25 mouse cellular contexts compared by ENCODE assay signal in the genomic region with DNA sequence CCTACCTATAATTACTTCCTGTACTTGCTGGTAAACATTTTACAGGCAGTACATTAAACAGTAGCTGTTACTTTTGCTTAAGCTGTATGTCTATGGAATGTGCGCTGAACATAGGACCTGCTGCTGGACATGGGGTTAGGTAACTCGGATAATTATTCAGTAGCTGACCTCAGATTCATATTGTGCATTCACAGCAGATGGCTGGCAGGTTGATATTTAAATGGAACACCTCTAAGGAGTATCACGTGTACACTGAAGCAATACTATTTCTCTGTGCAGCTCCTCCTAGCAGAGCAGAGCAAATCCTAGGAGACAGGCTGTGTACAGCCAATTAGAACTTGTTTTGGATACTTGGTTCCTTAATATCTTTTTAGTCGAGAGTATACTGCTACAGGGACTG. TPM values are rescaled to one million over a fixed set of nuclear protein-coding genes. Genes with fewer than 3 reads are reported as not detected.
DNase-seq lines count a peak whose midpoint lies in the region; ATAC-seq and TF ChIP-seq lines count a peak whose summit lies in the region.
"Had no signal": no experiment of that assay in that cellular context is flagged by ENCODE, and none has a peak within 500 bp of the region (broad histone marks: within the 10 kb centered on the region; RNA-seq: fewer than 3 reads in every experiment).

No protein-coding gene starts in this region.

- H3K9ac ChIP-seq in heart, embryonic 16.5 days (ENCODE audit: low read length): no peak overlapping the region
- H3K9ac ChIP-seq in kidney, postnatal 0 days (ENCODE audit: low read depth, low read length): no peak overlapping the region
- H3K9ac ChIP-seq in limb, embryonic 11.5 days (ENCODE audit: low read length): no peak overlapping the region
- H3K9ac ChIP-seq in limb, embryonic 12.5 days (replicated peaks): no peak overlapping the region
- H3K9ac ChIP-seq: embryonic facial prominence, embryonic 12.5 days; embryonic facial prominence, embryonic 15.5 days; forebrain, embryonic 12.5 days had no signal

- no peaks in the 10 kb centered on the region for H3K9me3 ChIP-seq in heart, embryonic 16.5 days (replicated peaks; ENCODE audit: control insufficient read depth, low read length)
- H3K9me3 ChIP-seq in heart, embryonic 10.5 days: no peaks in the 10 kb centered on the region
- no peaks in the 10 kb centered on the region for H3K9me3 ChIP-seq in kidney, postnatal 0 days (replicated peaks; ENCODE audit: low read length)
- no peaks in the 10 kb centered on the region for H3K9me3 ChIP-seq in limb, embryonic 11.5 days (ENCODE audit: control insufficient read depth, low read length)
- H3K9me3 ChIP-seq in limb, embryonic 10.5 days (replicated peaks): no peaks in the 10 kb centered on the region
- no peaks in the 10 kb centered on the region for H3K9me3 ChIP-seq in limb, embryonic 12.5 days
- H3K9me3 ChIP-seq: embryonic facial prominence, embryonic 12.5 days; embryonic facial prominence, embryonic 15.5 days; forebrain, embryonic 10.5 days; forebrain, embryonic 12.5 days had no signal

- no peak overlapping the region for H3K4me2 ChIP-seq in heart, embryonic 16.5 days (ENCODE audit: low read depth, low read length)
- no peak overlapping the region for H3K4me2 ChIP-seq in kidney, postnatal 0 days (ENCODE audit: low read length)
- H3K4me2 ChIP-seq in limb, embryonic 11.5 days (ENCODE audit: low read depth, severe bottlenecking): no peak overlapping the region
- H3K4me2 ChIP-seq in limb, embryonic 12.5 days: no peak overlapping the region
- H3K4me2 ChIP-seq: embryonic facial prominence, embryonic 12.5 days; embryonic facial prominence, embryonic 15.5 days; forebrain, embryonic 12.5 days had no signal

- no peak for ATAC-seq in heart, embryonic 16.5 days (replicated peaks; ENCODE audit: extremely low read depth, insufficient read depth, low FRiP score)
- ATAC-seq in kidney, postnatal 0 days (replicated peaks; ENCODE audit: low FRiP score, low read depth): peak; percentile 65
- ATAC-seq in limb, embryonic 11.5 days (ENCODE audit: insufficient number of reproducible peaks, low FRiP score, low TSS enrichment, low read depth): 0 out of 2 replicates have a peak, but pooled peaks have one; percentile 22
- ATAC-seq in limb, embryonic 12.5 days (ENCODE audit: insufficient number of reproducible peaks, insufficient read depth, low FRiP score, low TSS enrichment, low read depth): peak; percentile 61; the same call in 1 of the 2 replicates
- ATAC-seq: forebrain, embryonic 14.5 days; forebrain, embryonic 16.5 days had no signal

- DNase-seq in heart, embryonic 10.5 days (ENCODE audit: low spot score): no peak
- DNase-seq in kidney, postnatal 0 days (ENCODE audit: low spot score): no peak
- no peak for DNase-seq in kidney, postnatal 14 days
- no peak for DNase-seq in limb, embryonic 11.5 days (ENCODE audit: low spot score)
- no peak for DNase-seq in limb, embryonic 10.5 days (ENCODE audit: low spot score)
- no peak for DNase-seq in left cerebral cortex, postnatal 10 days (ENCODE audit: extremely low spot score in 1 of 2, low spot score in 2 of 2)
- DNase-seq: adrenal gland, adult 2 months; adrenal gland, postnatal 10 days; adrenal gland, postnatal 25 days; cerebellum, adult 11 months; cerebellum, adult 18-20 months; cerebellum, adult 8-10 months; cerebellum, adult 9-11 months; cerebellum, postnatal 14 days; cerebellum, postnatal 36 days; embryo, embryonic 11 days had no signal

- intact Hi-C loops in left cerebral cortex, postnatal 10 days (cut with DNase I): loop anchor here (5.0 to 10.0 kb wide), 2 partner anchors 148 to 300 kb away; no protein-coding TSS in a partner anchor

- 80% methylated on average over 4 of the region's 4 CpGs for WGBS in heart, embryonic 16.5 days
- WGBS in heart, embryonic 10.5 days: 90% methylated on average over 4 of the region's 4 CpGs
- WGBS in kidney, postnatal 0 days: 82% methylated on average over 4 of the region's 4 CpGs
- 63% methylated on average over 4 of the region's 4 CpGs for WGBS in limb, embryonic 11.5 days
- 89% methylated on average over 4 of the region's 4 CpGs for WGBS in limb, embryonic 10.5 days
- 56% methylated on average over 4 of the region's 4 CpGs for WGBS in limb, embryonic 12.5 days

- H3K27ac ChIP-seq in heart, embryonic 16.5 days (ENCODE audit: low read length): peak overlapping the region; percentile 1; the same call in 1 of the 2 replicates
- H3K27ac ChIP-seq in heart, embryonic 10.5 days: no peak overlapping the region
- H3K27ac ChIP-seq in kidney, postnatal 0 days: no peak overlapping the region
- H3K27ac ChIP-seq in limb, embryonic 11.5 days (replicated peaks; ENCODE audit: low read depth, low read length): no peak overlapping the region
- no peak overlapping the region for H3K27ac ChIP-seq in limb, embryonic 10.5 days
- H3K27ac ChIP-seq in limb, embryonic 12.5 days: no peak overlapping the region
- H3K27ac ChIP-seq: embryonic facial prominence, embryonic 12.5 days; embryonic facial prominence, embryonic 15.5 days; forebrain, embryonic 10.5 days; forebrain, embryonic 12.5 days had no signal

- H3K4me3 ChIP-seq in heart, embryonic 16.5 days (ENCODE audit: low read length): no peak overlapping the region
- H3K4me3 ChIP-seq in heart, embryonic 10.5 days: no peak overlapping the region
- H3K4me3 ChIP-seq in kidney, postnatal 0 days (replicated peaks; ENCODE audit: low read depth, low read length): no peak overlapping the region
- H3K4me3 ChIP-seq in limb, embryonic 11.5 days (ENCODE audit: low read depth, low read length): no peak overlapping the region
- H3K4me3 ChIP-seq in limb, embryonic 10.5 days: no peak overlapping the region
- H3K4me3 ChIP-seq in limb, embryonic 12.5 days (replicated peaks): no peak overlapping the region
- H3K4me3 ChIP-seq: embryonic facial prominence, embryonic 12.5 days; embryonic facial prominence, embryonic 15.5 days; erythroblast, embryonic 14.5 days; forebrain, embryonic 10.5 days; forebrain, embryonic 12.5 days had no signal

- peaks cover 7% of the 10 kb centered on the region; the same call in 1 of the 2 replicates for H3K4me1 ChIP-seq in heart, embryonic 16.5 days (ENCODE audit: control insufficient read depth, insufficient read depth, low read length)
- no peaks in the 10 kb centered on the region for H3K4me1 ChIP-seq in heart, embryonic 10.5 days
- no peaks in the 10 kb centered on the region for H3K4me1 ChIP-seq in kidney, postnatal 0 days (replicated peaks; ENCODE audit: insufficient read depth, low read length)
- H3K4me1 ChIP-seq in limb, embryonic 11.5 days (ENCODE audit: control insufficient read depth, insufficient read depth, low read length): 0 out of 2 replicates have a peak, but pooled peaks cover 2% of the 10 kb centered on the region
- peaks cover 14% of the 10 kb centered on the region; the same call in 1 of the 2 replicates for H3K4me1 ChIP-seq in limb, embryonic 10.5 days
- peaks cover 6% of the 10 kb centered on the region for H3K4me1 ChIP-seq in limb, embryonic 12.5 days (replicated peaks)
- H3K4me1 ChIP-seq: embryonic facial prominence, embryonic 12.5 days; embryonic facial prominence, embryonic 15.5 days; forebrain, embryonic 10.5 days; forebrain, embryonic 12.5 days had no signal

- TF ChIP-seq CTCF in kidney, postnatal 0 days (IDR thresholded peaks at IDR 0.05; ENCODE audit: low read depth): no peak

- H3K36me3 ChIP-seq in heart, embryonic 16.5 days (ENCODE audit: control insufficient read depth, insufficient read depth): peaks cover 17% of the 10 kb centered on the region
- peaks cover 43% of the 10 kb centered on the region for H3K36me3 ChIP-seq in heart, embryonic 10.5 days
- H3K36me3 ChIP-seq in kidney, postnatal 0 days (ENCODE audit: insufficient read depth, low read length): peaks cover 23% of the 10 kb centered on the region; the same call in 1 of the 2 replicates
- H3K36me3 ChIP-seq in limb, embryonic 11.5 days (ENCODE audit: control insufficient read depth, insufficient read depth, low read length): peaks cover 4% of the 10 kb centered on the region
- peaks cover 52% of the 10 kb centered on the region for H3K36me3 ChIP-seq in limb, embryonic 10.5 days
- peaks cover 41% of the 10 kb centered on the region for H3K36me3 ChIP-seq in limb, embryonic 12.5 days

- H3K27me3 ChIP-seq in heart, embryonic 16.5 days (ENCODE audit: control insufficient read depth, insufficient read depth, low read length): no peaks in the 10 kb centered on the region
- no peaks in the 10 kb centered on the region for H3K27me3 ChIP-seq in heart, embryonic 10.5 days (ENCODE audit: insufficient read depth, poor library complexity, severe bottlenecking)
- H3K27me3 ChIP-seq in kidney, postnatal 0 days (ENCODE audit: insufficient read depth, low read length): no peaks in the 10 kb centered on the region
- no peaks in the 10 kb centered on the region for H3K27me3 ChIP-seq in limb, embryonic 11.5 days (ENCODE audit: control insufficient read depth, insufficient read depth, low read length)
- H3K27me3 ChIP-seq in limb, embryonic 10.5 days (ENCODE audit: low read depth, poor library complexity, severe bottlenecking): no peaks in the 10 kb centered on the region
- H3K27me3 ChIP-seq in limb, embryonic 12.5 days: no peaks in the 10 kb centered on the region
- H3K27me3 ChIP-seq: embryonic facial prominence, embryonic 12.5 days; embryonic facial prominence, embryonic 15.5 days; forebrain, embryonic 12.5 days had no signal

RNA-seq across cellular contexts. Expression of a gene that starts 39.3 kb away (rescaled TPM):
- 48.5 and 49.1 TPM in 2 replicates for polyA plus RNA-seq in heart, embryonic 16.5 days (2015; fragmentation: Nextera tagmentation; extraction: Ambion mirVana)
- 71.2 and 74.6 TPM in 2 replicates for polyA plus RNA-seq in heart, embryonic 10.5 days (2016; fragmentation: Nextera tagmentation; extraction: Ambion mirVana)
- polyA plus RNA-seq in kidney, postnatal 0 days (2015; fragmentation: Nextera tagmentation; extraction: Ambion mirVana): 71.0 and 76.0 TPM in 2 replicates
- polyA plus RNA-seq in limb, embryonic 11.5 days (2014; fragmentation: Nextera tagmentation; extraction: Ambion mirVana): 94.3 and 99.4 TPM in 2 replicates
- polyA plus RNA-seq in limb, embryonic 10.5 days (2016; fragmentation: Nextera tagmentation; extraction: Ambion mirVana): 81.6 and 93.8 TPM in 2 replicates
- 90.4 and 90.8 TPM in 2 replicates for polyA plus RNA-seq in limb, embryonic 12.5 days (2016; fragmentation: Nextera tagmentation; extraction: Ambion mirVana)
- 10 to 100 TPM; 65.4 to 73.3 TPM for total RNA-seq in left cerebral cortex, postnatal 10 days (2021)
